Mouse (Mus musculus) megakaryocyte, embryonic 14.5 days (primary cell): ENCODE results near the gene Slc6a6.

Experiments
- FLI1 ChIP-seq: IDR thresholded peaks from 2 replicates; pipeline ENCODE4 v1.6.1; 2012; ENCODE audit warnings: low read length, inconsistent platforms, mixed read lengths
- GATA1 ChIP-seq: IDR thresholded peaks from 3 replicates; pipeline ENCODE4 v1.6.1; 2012; ENCODE audit warnings: mixed read lengths, low read length, inconsistent platforms, borderline replicate concordance

GRCm38 (mm10) chr6:91689231-91689630 lies 5.4 kb downstream of the Slc6a6 start:
- TF ChIP-seq GATA1 (no peak), FLI1 (no peak)
